Mouse (Mus musculus): Measurements from ENCODE around the gene Cmpk2.
A peak's percentile ranks its signal among the peaks of the same experiment; 100 is the strongest.
"Not testable (repeated sequence)": the region's sequence is repeated elsewhere in the genome, so short reads cannot be mapped to it uniquely, and the experiment has no call there.

Cmpk2 gene

GRCm38 (mm10) chr12:26469098-26470041 is at the start of gene Cmpk2:
Gene Cmpk2 (plus strand): TSS chr12:26469204.
- DNase-seq (ENCODE audit: extremely low read depth, low read depth) = no peak

- DNase-seq (ENCODE audit: extremely low read depth, low read depth) = peak; percentile 7
Observed at GRCm38 (mm10) chr12:26424841-26425240, 44.2 kb upstream of the Cmpk2 start.

GRCm38 (mm10) chr12:26428771-26429170 is 40.2 kb upstream of the Cmpk2 start:
- DNase-seq (ENCODE audit: extremely low read depth, low read depth) = not testable (repeated sequence)

- DNase-seq (ENCODE audit: extremely low read depth, low read depth) = no peak
Observed at GRCm38 (mm10) chr12:26436334-26436733, 32.7 kb upstream of the Cmpk2 start.

GRCm38 (mm10) chr12:26437950-26438349 is 31.1 kb upstream of the Cmpk2 start:
- DNase-seq (ENCODE audit: extremely low read depth, low read depth) = no peak

- no peak for DNase-seq (ENCODE audit: extremely low read depth, low read depth)
Observed at GRCm38 (mm10) chr12:26439366-26439765, 29.6 kb upstream of the Cmpk2 start.

GRCm38 (mm10) chr12:26444054-26444453 is 24.9 kb upstream of the Cmpk2 start:
- no peak for DNase-seq (ENCODE audit: extremely low read depth, low read depth)

GRCm38 (mm10) chr12:26444511-26444910 is 24.5 kb upstream of the Cmpk2 start:
- DNase-seq (ENCODE audit: extremely low read depth, low read depth) = no peak

GRCm38 (mm10) chr12:26446377-26447045 is 22.5 kb upstream of the Cmpk2 start:
- DNase-seq (ENCODE audit: extremely low read depth, low read depth) = no peak

- no peak for DNase-seq (ENCODE audit: extremely low read depth, low read depth)
Observed at GRCm38 (mm10) chr12:26449483-26449882, 19.5 kb upstream of the Cmpk2 start.

GRCm38 (mm10) chr12:26451150-26451549 is 17.9 kb upstream of the Cmpk2 start:
- DNase-seq (ENCODE audit: extremely low read depth, low read depth) = no peak

GRCm38 (mm10) chr12:26452951-26453350 is 16.1 kb upstream of the Cmpk2 start:
- no peak for DNase-seq (ENCODE audit: extremely low read depth, low read depth)

- DNase-seq (ENCODE audit: extremely low read depth, low read depth) = no peak
Observed at GRCm38 (mm10) chr12:26454682-26455081, 14.3 kb upstream of the Cmpk2 start.

GRCm38 (mm10) chr12:26456028-26456698 is 12.8 kb upstream of the Cmpk2 start, which contains the start of gene Rsad2:
Gene Rsad2 (minus strand): TSS chr12:26456452.
- DNase-seq (ENCODE audit: extremely low read depth, low read depth) = peak; percentile 35

- no peak for DNase-seq (ENCODE audit: extremely low read depth, low read depth)
Observed at GRCm38 (mm10) chr12:26460091-26460490, 8.9 kb upstream of the Cmpk2 start.

- no peak for DNase-seq (ENCODE audit: extremely low read depth, low read depth)
Observed at GRCm38 (mm10) chr12:26465600-26465999, 3.4 kb upstream of the Cmpk2 start.

- no peak for DNase-seq (ENCODE audit: extremely low read depth, low read depth)
Observed at GRCm38 (mm10) chr12:26470042-26470409, 1.0 kb downstream of the Cmpk2 start.

GRCm38 (mm10) chr12:26471376-26471775 is 2.4 kb downstream of the Cmpk2 start:
- no peak for DNase-seq (ENCODE audit: extremely low read depth, low read depth)

- no peak for DNase-seq (ENCODE audit: extremely low read depth, low read depth)
Observed at GRCm38 (mm10) chr12:26472770-26473481, 3.9 kb downstream of the Cmpk2 start.

GRCm38 (mm10) chr12:26473746-26474145 is 4.7 kb downstream of the Cmpk2 start:
- no peak for DNase-seq (ENCODE audit: extremely low read depth, low read depth)

- no peak for DNase-seq (ENCODE audit: extremely low read depth, low read depth)
Observed at GRCm38 (mm10) chr12:26477198-26477597, 8.2 kb downstream of the Cmpk2 start.

All from MEL-GATA-1-ER (cell line).